21 mouse cellular contexts compared by ENCODE assay signal in genomic region chr10:87325143-87325542, GRCm38 (mm10).
DNase-seq lines count a peak whose midpoint lies in the region; ATAC-seq and TF ChIP-seq lines count a peak whose summit lies in the region.
"Had no signal": no experiment of that assay in that cellular context is flagged by ENCODE, and none has a peak within 500 bp of the region (broad histone marks: within the 10 kb centered on the region; RNA-seq: fewer than 3 reads in every experiment).

No protein-coding gene starts in this region.

- ATAC-seq in forebrain, embryonic 15.5 days (replicated peaks): no peak; the same call in 1 of the 2 replicates
- ATAC-seq in midbrain, postnatal 0 days (ENCODE audit: low FRiP score): 0 out of 2 replicates have a peak, but pooled peaks have one; percentile 34
- ATAC-seq: inflammation-experienced regulatory T-cells, adult 6 months; liver, embryonic 12.5 days had no signal

- peaks cover 14% of the 10 kb centered on the region for H3K4me1 ChIP-seq in forebrain, embryonic 15.5 days
- no peaks in the 10 kb centered on the region for H3K4me1 ChIP-seq in midbrain, postnatal 0 days (ENCODE audit: insufficient read depth, low read length)
- H3K4me1 ChIP-seq: heart, embryonic 12.5 days; limb, embryonic 12.5 days; liver, embryonic 12.5 days had no signal

- no peak overlapping the region for H3K27ac ChIP-seq in layer of hippocampus, adult 2 months
- peak overlapping the region; percentile 11; the same call in 1 of the 2 replicates for H3K27ac ChIP-seq in forebrain, embryonic 15.5 days (replicated peaks)
- no peak overlapping the region for H3K27ac ChIP-seq in midbrain, postnatal 0 days (ENCODE audit: low read depth, low read length)
- H3K27ac ChIP-seq: limb, embryonic 12.5 days; liver, embryonic 12.5 days; stomach, postnatal 0 days had no signal

- peak overlapping the region; percentile 22; the same call in 1 of the 2 replicates for H3K4me3 ChIP-seq in layer of hippocampus, adult 2 months
- H3K4me3 ChIP-seq in forebrain, embryonic 15.5 days: no peak overlapping the region
- H3K4me3 ChIP-seq in midbrain, postnatal 0 days (ENCODE audit: low read depth, low read length): no peak overlapping the region
- H3K4me3 ChIP-seq: heart, embryonic 12.5 days; limb, embryonic 12.5 days; liver, embryonic 12.5 days had no signal

- no peaks in the 10 kb centered on the region for H3K9me3 ChIP-seq in forebrain, embryonic 15.5 days
- H3K9me3 ChIP-seq in midbrain, postnatal 0 days (ENCODE audit: low read length): no peaks in the 10 kb centered on the region
- H3K9me3 ChIP-seq: heart, embryonic 12.5 days; limb, embryonic 12.5 days; liver, embryonic 12.5 days had no signal

- WGBS in forebrain, embryonic 15.5 days: 11% methylated on average over 9 of the region's 9 CpGs
- WGBS in midbrain, postnatal 0 days: 66% methylated on average over 9 of the region's 9 CpGs

- no peak overlapping the region for H3K9ac ChIP-seq in forebrain, embryonic 15.5 days (replicated peaks)
- no peak overlapping the region for H3K9ac ChIP-seq in midbrain, postnatal 0 days (replicated peaks; ENCODE audit: low read length, poor library complexity, severe bottlenecking)
- H3K9ac ChIP-seq: heart, embryonic 12.5 days; limb, embryonic 12.5 days; liver, embryonic 12.5 days had no signal

- H3K27me3 ChIP-seq in forebrain, embryonic 15.5 days: no peaks in the 10 kb centered on the region
- no peaks in the 10 kb centered on the region for H3K27me3 ChIP-seq in midbrain, postnatal 0 days (ENCODE audit: insufficient read depth, low read length)
- H3K27me3 ChIP-seq: heart, embryonic 12.5 days; limb, embryonic 12.5 days; liver, embryonic 12.5 days had no signal

- no peak for DNase-seq in layer of hippocampus, adult 2 months (ENCODE audit: low spot score in 2 of 2)
- no peak for DNase-seq in layer of hippocampus, postnatal 25 days (ENCODE audit: extremely low spot score in 1 of 2, low spot score in 1 of 2)
- peak; percentile 4 for DNase-seq in brain, embryonic 18.5 days (ENCODE audit: low read depth, low spot score)
- DNase-seq in midbrain, postnatal 0 days (ENCODE audit: low spot score): peak; percentile 33
- no peak for DNase-seq in kidney, postnatal 4 days
- DNase-seq in left cerebral cortex, adult 9 months (ENCODE audit: low spot score in 2 of 2): no peak
- no peak for DNase-seq in layer of hippocampus, adult 18-20 months (ENCODE audit: low spot score in 2 of 2)
- DNase-seq: adrenal gland, postnatal 25 days; cerebellum, adult 8-10 months; heart, postnatal 14 days; kidney, adult 8-10 months; kidney, postnatal 25 days; lung, adult 2 months; lung, postnatal 36 days had no signal

- H3K4me2 ChIP-seq in forebrain, embryonic 15.5 days (replicated peaks): peak overlapping the region; percentile 33
- H3K4me2 ChIP-seq in midbrain, postnatal 0 days (ENCODE audit: low read depth, low read length, poor library complexity, severe bottlenecking): no peak overlapping the region
- H3K4me2 ChIP-seq: heart, embryonic 12.5 days; limb, embryonic 12.5 days; liver, embryonic 12.5 days had no signal

- TF ChIP-seq CTCF in layer of hippocampus, adult 2 months (conservative IDR thresholded peaks at IDR 0.05): no peak
- no peak for TF ChIP-seq CTCF in midbrain, postnatal 0 days (IDR thresholded peaks at IDR 0.05)

- H3K36me3 ChIP-seq in forebrain, embryonic 15.5 days: no peaks in the 10 kb centered on the region
- no peaks in the 10 kb centered on the region for H3K36me3 ChIP-seq in midbrain, postnatal 0 days (ENCODE audit: insufficient read depth, low read length)
- H3K36me3 ChIP-seq: G1E; heart, embryonic 12.5 days; limb, embryonic 12.5 days; liver, embryonic 12.5 days had no signal

Comparison
In these comparisons a context has a peak if more than half of its experiments do, and no peak if none do; other contexts are left out.
1. DNase-seq: peak in brain, embryonic 18.5 days (single experiment) and midbrain, postnatal 0 days (single experiment); none in layer of hippocampus, adult 2 months (0 of 2), layer of hippocampus, postnatal 25 days (0 of 2), kidney, postnatal 4 days (0 of 2), left cerebral cortex, adult 9 months (0 of 2) and layer of hippocampus, adult 18-20 months (0 of 2).